Mouse (Mus musculus) gastrocnemius, postnatal 4 days (tissue): ENCODE results near the gene Rhpn2. TPM values are rescaled to one million over a fixed set of nuclear protein-coding genes. Genes with fewer than 3 reads are reported as not detected.

Experiments used
- DNase-seq, 2 experiments: peaks; one replicate each; pipeline ENCODE4 v3.0.0; 2021 to 2022; ENCODE audit warnings: low spot score in 2 of 2, mixed read lengths in 2 of 2
- total RNA-seq, 2 experiments: library from RNA; stranded (reverse); gene quantifications; 2 replicates each; pipeline ENCODE4 v1.2.3; 2021

The Rhpn2 gene
- total RNA-seq, 2 experiments from 2014 or later: 1.8 to 2.6 TPM

DNA sequence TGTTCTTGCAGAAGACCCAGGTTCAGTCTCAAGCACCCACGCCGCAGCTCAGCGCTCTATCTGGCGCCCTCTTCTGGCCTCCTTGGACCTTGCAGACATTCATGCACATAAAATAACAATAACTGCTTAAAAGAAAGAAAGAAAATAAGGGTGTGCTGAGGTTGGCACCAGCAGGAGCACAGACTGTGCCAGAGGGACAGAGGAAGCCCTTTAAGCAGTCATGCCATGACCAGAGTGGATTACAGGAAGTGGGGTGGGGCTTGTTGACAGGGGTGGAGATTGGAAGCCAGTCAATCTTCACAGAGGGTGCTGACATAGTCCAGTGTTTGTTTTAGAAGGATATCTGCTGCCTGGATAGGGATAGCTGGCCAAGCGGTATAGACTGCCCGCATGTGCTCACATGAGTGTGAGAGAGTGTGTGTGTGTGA lies 52.6 kb downstream of the Rhpn2 start:
- no peak for DNase-seq

DNA sequence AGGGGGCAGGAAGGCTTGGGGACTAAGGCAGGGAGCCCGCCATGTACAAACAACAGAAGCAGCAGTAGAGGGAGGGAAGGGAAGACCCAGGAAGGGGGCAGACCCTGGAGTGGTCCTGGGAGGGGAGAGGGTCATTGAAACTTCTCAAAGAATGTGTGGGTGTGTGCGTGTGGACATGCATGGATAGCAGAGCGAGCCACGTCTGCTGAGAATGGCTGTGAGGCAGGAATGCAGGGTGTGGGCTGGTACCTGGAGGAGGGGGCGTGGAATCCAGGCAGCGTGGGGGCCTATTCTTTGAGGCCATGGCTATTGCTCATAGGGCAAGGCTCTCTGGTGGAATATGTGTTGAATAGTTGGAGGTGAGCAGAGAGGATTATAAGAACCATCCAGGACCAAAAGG lies 54.7 kb downstream of the Rhpn2 start:
- DNase-seq: no peak

DNA sequence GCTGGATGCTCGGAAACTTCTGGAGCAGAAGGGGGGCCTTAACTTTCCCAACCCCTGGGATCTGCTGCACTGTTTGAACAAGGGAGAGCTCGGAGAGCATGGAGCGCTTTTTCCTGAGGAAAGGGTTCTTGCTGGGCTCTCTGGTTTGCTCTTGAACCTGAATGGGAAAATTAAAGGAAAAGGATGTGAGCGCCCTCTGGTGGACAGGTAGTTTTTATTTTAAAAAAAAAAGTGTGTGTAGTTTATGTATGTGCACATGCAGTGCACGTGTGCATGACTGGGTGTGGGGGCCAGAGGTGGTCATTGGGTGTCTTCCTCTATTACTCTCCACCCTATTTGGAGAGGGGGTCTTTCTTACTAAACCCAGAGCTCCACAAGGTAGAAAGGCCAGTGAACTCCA lies 59.0 kb downstream of the Rhpn2 start:
- no peak for DNase-seq

DNA sequence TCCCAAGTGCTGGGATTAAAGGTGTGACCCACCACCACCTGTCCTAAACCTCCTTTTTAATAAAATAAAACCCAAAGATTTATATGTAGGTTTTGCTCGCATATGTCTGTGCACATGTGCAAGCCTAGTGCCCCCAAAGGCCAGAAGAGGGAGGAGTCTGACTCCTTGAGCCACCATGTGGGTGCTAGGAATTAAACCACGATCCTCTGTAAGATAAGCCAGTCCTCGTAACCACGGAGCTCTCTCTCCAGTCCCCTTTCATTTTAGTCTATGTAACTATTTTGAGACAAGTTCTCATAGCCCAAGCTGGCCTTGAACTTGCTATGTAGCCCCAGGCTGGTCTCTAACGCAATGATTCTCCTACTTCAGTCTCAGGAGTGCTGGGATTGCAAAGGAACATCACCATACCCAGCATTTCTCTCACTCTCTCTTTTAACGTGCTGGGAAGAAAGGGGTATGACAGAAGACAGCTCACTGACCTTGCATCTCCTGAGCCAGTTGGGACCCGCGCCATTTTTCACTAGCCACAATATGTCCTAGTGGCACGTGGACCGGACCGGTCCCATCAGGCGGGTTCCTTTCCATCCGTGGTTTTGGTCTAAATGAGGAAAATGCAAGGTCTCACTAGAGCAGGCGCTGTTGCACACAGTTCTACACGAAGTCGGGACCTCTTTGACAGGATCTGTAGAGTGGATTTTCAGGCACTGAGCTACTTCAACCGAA lies 61.9 kb downstream of the Rhpn2 start:
- DNase-seq: no peak

DNA sequence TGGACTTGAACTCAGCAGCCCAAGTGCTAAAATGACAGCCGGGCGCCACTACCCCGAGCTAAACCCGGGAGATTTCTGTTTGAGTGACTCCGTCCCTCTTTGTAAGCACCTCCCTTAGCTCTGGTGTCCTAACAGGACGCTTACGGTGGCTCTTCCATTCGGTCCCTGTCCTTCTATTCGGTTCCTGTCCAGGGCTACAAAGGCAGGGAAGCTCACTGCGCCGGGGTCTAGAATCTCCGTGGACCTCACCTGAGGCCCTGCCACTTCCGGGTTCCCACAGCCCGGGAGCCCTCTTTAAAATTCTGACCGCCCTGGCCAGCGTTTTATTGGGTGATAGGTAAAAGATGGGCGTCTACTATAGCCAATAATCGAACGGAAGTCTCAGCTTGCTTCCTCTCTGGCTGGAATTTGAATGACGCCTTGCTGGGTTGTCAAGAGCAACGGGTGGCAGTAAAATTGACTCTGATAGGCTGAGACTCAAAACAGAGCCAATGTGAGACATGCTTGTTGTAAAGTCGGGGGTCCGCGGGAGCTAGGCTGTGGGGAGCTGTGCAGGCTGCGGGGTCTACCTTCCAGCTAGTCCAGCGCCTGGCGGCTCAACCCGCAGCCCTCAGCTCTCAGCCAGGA lies 62.7 kb downstream of the Rhpn2 start, which contains the start of the genes Faap24 and Cep89:
Gene Faap24, minus strand, starts transcription at position 295 of the 627 bp plus-strand sequence.
Gene Cep89, plus strand, starts transcription at position 494 of the 627 bp plus-strand sequence.
- DNase-seq: peak; percentile 73 to 84

DNA sequence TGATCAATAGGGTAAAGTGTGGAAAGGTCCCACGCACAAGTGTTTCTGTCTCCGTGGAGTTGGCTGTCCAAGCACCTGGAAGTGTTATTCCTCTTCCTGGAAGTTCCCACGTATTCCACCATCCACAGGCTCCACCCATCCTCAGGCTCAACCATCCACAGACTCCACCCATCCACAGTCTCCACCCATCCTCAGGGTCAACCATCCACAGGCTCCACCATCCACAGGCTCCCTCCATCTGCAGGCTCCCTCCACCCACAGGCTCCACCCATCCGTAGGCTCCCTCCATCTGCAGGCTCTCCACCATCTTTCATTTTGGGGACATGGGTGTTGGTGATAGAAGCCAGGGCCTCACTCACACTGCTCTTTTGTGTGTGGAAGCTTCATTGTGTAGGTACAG lies 67.2 kb downstream of the Rhpn2 start:
- no peak for DNase-seq

DNA sequence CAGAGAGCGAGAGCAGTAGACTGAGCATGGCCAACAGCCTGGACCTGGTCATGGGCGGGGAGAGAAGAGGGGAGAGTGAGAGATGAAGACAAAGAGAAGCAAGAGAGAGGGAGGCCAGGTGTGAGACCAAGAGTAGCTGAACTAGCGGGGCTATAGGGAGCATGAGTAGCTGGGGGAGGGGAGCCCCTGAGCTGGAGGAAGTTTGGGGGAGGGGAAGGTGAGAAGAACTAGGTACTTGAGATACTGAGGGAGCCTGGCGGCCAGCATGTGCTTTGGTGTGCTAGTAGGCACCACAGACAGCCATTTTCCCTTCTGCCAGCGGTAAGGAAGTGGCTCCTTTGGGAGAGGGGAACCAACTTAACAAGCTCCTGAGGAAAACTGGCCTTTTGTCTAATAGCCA lies 81.3 kb downstream of the Rhpn2 start:
- DNase-seq: no peak

DNA sequence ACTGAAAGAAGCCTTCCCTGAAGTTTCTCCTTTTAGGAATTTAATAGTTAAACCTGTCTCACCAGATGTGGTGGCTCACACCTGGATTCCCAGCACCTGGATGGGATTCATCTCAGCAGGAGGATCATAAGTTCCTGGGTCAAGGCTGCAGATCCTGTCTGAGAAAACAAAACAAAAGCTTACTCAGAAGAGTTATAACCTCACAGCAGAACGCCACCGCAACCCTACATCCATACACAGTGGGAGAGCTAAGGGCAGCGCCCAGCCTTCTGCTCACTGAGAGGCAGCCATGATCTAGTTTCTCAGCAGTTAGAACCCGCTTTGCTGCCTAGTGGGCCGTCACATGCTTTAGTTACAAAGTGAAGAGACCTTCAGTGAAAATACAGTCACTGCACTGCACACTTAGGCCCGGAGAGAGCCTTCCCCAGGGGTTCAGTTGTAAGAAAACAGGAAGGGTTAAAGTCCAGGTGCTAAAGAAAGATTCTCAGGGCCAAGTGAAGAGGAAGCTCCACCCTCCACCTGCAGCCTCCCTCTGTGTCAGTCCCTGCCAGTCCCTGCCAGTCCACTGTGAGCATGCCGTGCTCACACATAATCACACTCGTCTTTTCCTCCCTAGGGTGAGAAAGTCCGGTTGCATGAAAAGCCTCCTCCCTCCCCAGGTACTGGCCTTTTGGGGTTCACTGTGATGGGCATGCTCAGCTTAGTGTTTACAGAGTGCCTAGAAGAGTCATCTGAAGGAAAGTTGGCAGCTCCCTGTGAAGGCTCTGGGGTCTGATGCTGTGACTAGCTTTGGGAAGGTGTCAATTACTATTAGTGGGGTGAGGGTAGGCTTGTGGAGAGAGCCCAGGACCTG lies 82.1 kb downstream of the Rhpn2 start:
- no peak for DNase-seq

DNA sequence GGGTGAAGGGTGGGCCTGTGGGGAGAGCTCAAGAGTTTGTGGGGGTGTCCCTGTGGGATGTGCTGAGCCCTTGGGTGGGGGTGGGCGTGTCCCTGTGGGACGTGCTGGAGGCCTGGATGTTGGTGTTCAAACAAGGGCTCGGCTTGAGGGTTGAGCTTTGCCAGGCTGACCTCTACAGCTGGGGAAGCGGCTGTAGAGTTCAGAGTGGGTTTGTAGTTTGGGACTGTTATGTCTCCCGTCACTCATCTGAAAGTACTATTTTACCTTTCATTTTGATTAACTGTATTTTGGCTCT lies 82.6 kb downstream of the Rhpn2 start:
- DNase-seq: no peak

DNA sequence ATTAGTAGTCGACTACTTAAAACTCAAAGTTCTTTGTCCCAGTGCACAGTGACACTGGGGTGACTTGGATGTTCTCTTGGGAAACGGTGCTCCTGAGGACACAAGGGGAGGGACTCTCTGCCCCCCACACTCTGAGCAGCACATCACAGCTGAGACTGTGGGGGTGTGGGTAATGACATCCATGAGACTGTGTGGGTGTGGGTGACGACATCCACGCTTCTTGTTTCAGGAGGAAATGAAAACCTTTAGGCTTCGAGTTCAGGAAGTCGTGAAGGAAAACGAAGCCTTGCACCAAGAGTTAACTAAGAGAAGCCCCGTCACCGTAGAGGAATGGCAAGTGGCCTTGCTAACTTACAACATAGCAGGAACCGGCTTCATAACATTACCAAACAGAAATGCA lies 89.1 kb downstream of the Rhpn2 start:
- no peak for DNase-seq

DNA sequence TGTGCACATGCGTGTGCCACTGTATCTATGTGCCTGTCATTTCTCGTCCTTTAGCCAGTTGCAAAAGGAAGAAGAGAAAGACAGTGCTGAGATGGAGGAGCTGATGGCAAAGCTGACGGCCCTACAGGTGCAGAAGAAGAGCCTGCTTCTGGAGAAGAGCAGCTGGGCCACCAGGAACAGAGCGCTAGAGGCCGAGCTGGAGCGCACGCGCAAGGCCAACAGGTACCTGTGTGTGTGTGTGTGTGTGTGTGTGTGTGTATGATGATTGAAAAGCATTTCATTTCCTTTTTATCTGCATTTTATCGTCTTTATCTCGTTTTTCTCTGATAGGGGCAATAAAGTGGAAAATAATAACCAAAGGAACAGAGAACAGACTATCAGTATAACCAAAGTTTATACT lies 94.2 kb downstream of the Rhpn2 start:
- DNase-seq: no peak

DNA sequence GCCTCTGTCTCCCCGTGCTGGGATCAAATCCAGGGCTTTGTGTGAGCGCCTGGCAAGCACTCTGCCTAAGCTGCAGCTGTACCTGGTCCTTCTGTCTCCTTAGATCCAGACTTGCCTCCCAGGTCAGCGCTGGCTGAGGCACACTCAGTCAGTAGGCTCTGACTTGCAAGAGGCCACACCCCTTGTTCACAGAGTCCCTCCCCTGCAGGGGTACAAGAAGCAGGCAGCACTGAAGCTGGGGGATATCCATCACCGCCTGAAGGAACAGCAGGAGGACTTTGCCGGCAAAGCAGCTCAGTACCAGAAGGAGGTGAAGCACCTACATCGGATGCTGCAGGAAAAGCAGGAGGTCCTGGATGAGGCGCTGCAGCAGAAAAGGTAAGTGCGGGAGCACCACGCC lies 101.3 kb downstream of the Rhpn2 start:
- no peak for DNase-seq

Other genes starting within 250 kb of the Rhpn2 start
- gene Cebpa, start 214.9 kb upstream of the Rhpn2 start, total RNA-seq: 10 to 100 TPM; 10.9 to 19.6 TPM
- gene Slc7a10, start 147.8 kb upstream of the Rhpn2 start, total RNA-seq: 10 to 100 TPM; 11.6 to 12.9 TPM
- gene Lrp3, start 118.7 kb upstream of the Rhpn2 start, total RNA-seq: 10 to 100 TPM; 14.2 to 15.6 TPM
- gene Gpatch1, start 15.7 kb upstream of the Rhpn2 start, total RNA-seq: 10 to 100 TPM; 11.3 TPM
- 1 to 10 TPM; 3.0 to 3.4 TPM for gene Faap24, start 62.7 kb downstream of the Rhpn2 start, total RNA-seq
- 10 to 100 TPM; 10.7 to 14.7 TPM for gene Cep89, start 62.9 kb downstream of the Rhpn2 start, total RNA-seq
- not detected for gene Slc7a9, start 114.6 kb downstream of the Rhpn2 start, total RNA-seq
- not detected for gene Tdrd12, start 203.6 kb downstream of the Rhpn2 start, total RNA-seq
- 10 to 100 TPM; 29.1 to 30.9 TPM for gene Nudt19, start 222.1 kb downstream of the Rhpn2 start, total RNA-seq